Mouse (Mus musculus) retina, adult 2 months (tissue): Measurements from ENCODE around the gene Gdf9.

Source experiments
- DNase-seq: peaks from one replicate; pipeline ENCODE4 v3.0.0-alpha.2; 2012; ENCODE audit warnings: low read depth, low spot score

Gene Gdf9

GRCm38 (mm10) chr11:53478383-53479170 lies 47.8 kb downstream of the Gdf9 start:
- no peak for DNase-seq

DNA sequence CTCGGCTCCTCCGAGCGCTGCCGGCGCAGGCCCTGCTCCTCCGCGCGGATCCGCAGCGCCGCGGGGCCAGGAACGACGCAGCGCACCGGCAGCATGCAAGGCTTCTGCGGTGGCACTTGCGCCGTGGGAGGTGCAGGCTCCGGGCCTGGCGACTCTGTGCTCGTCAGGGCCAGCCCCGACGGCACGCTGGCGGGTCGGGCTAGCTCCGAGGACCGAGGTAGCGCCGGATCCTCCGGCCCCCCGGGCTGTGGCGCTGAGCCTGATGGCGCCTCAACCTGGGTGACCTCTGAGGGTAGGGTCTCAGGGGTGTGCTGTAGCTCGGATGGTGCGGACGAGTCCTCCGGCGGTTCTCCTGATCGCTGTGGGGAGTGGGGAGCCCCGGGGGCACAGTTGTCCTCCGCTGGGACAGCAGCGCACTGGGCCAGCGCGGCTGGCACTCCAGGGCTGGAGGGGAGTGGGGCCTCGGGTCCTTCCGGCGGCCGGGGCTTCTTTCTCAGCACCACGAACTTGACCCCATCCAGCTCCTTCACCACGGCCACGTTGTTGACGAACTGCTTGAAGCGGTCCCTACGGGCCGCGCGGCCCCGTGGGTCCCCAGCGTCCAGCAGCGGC lies 48.5 kb downstream of the Gdf9 start:
- no peak for DNase-seq

GRCm38 (mm10) chr11:53479783-53480301 lies 49.0 kb downstream of the Gdf9 start, which contains the start of the genes Gm9945 and Sowaha:
Gene Gm9945, plus strand, starts transcription at chr11:53480166.
Gene Sowaha, minus strand, starts transcription at chr11:53480274.
- DNase-seq, result no peak

DNA sequence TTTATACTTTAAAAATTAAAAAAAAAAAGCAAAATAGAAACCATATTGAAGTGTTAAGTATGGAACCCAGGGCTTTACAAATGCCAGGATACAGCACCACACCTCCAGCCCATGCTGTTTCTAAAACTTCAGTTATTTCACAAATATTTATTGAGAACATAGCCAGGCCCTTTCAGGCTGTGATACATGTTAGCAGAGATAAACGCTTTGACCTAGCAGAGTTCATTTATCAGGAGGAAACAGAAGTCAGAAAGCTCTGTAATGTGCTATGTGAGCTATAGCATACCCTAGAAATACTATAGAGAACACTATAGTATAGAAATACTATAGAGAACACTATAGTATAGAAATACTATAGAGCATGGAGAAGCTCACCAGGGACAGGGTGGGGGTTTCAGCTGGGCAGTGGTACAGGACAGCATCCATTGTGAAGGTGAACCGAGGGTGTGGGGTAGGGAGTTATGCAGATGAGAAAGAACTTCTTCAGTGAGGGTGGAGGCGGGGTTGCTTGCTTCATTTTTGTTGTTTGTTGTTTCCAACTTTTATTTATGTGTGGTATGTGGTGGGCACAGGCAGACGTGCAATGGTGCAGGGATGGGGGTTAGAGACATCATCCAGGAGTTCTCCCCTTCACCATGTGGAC lies 50.4 kb downstream of the Gdf9 start:
- no peak for DNase-seq

DNA sequence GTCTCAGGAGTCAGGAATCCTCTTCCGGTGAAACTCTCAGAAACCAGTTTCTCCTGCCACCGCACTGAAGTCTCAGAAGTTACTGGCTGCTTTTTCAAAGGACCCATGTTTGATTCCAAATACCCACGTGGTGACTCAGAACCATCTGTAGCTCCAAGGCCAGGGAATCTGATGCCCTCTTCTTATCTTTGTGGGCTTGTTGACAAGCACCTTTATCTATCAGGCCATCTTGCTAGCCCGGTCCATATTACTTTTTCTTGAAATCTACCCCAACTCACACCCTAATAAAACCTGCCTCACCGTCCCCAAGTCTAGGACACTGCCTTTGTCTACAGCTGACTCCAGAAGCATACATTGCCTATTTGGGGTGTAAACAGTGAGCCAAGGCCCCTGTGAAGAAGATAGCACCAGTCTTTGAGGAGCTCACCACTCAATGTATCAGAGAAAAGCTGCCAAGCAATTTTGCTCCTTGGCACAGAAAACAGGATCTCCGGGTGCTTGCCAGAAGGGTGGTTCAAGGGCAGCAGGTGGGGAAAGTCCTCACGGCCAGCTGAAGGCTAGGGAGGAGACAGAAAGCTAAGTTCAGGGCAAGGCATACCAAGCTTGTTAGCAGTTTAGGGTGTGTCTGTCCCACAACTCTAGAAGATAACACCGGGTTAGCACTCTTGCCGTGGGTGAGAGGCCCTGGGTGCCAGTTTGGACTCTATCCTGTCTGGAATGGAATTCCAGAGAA lies 52.5 kb downstream of the Gdf9 start:
- no peak for DNase-seq

DNA sequence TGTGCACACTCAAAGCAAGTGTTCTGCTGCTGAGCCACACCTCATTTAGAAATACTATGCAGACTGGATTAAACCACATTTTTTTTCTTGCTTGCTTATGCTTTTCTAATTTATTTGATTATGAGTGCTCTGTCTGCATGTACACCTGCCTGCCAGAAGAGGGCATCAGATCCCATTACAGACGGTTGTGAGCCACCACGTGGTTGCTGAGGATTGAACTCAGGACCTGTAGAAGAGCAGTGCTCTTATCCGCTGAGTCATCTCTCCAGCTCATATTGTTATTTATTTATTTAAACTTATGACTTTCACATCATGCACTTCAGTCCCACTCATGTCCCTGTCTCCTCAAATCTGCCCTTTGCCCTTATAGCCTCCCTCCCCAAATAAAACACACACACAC lies 54.9 kb downstream of the Gdf9 start:
- DNase-seq, result no peak

GRCm38 (mm10) chr11:53486351-53486750 lies 55.5 kb downstream of the Gdf9 start:
- DNase-seq, result no peak

DNA sequence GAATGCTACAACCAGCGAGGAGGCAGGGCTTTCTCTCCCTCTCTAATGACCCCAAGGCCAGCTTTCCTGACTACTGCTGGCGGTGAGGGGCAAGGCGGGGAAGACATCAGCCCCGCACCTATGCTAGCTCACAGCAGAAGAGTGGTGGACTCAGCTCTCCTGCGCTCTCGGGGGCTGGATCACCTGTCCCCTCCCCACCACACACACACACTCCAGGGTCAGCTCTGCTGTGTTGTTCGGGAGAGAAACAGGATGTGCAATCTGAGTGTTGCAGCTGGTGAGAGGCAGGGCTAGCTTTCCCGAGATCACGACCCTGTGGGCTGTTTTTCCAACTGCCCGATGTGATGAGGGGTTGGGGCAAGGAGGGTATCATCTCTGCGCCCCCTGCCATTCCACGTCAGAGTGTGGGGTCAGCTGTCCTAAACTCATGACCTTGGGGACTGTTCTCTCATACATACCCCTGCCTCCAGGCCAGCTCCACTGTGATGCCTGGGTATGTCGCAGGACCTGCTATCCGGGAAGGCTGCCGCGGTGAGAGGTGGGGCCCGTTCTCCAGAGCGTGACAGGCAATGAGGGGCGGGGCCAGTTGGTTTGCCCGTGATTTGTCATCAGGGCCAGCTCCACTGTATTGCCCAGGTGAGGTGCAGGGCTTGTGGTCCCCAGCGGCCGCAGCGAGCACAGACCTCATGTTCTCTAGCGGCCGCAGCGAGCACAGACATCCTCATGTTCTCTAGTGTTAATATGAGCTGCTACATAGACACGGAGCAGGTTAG lies 56.2 kb downstream of the Gdf9 start:
- no peak for DNase-seq
